Mouse (Mus musculus) bone marrow, adult 2 months (tissue): Measurements from ENCODE around the gene Ttll12. TPM values are rescaled to one million over a fixed set of nuclear protein-coding genes. Genes with fewer than 3 reads are reported as not detected.
A peak's percentile ranks its signal among the peaks of the same experiment; 100 is the strongest.

Experiments used
- H3K27ac ChIP-seq: fragments of 200-500 bp; 2 replicates; pipeline ENCODE4 v1.5.1; 2012; ENCODE audit warnings: low read depth, mild to moderate bottlenecking, control low read depth, inconsistent platforms, low read length; ENCODE audit not compliant: control insufficient read depth, poor library complexity, insufficient read depth
- H3K4me1 ChIP-seq: fragments of 200-500 bp; 2 replicates; pipeline ENCODE4 v1.6.1; 2011; ENCODE audit warnings: low read length; ENCODE audit not compliant: control insufficient read depth, insufficient read depth
- H3K4me3 ChIP-seq: fragments of 200-500 bp; replicated peaks from 2 replicates; pipeline ENCODE3; 2011; ENCODE audit warnings: mild to moderate bottlenecking, low read depth, low read length, control low read depth; ENCODE audit not compliant: control insufficient read depth
- CTCF ChIP-seq: fragments of 200-500 bp; IDR thresholded peaks from 2 replicates; pipeline ENCODE4 v1.5.1; 2011; ENCODE audit warnings: low read length, control low read depth; ENCODE audit not compliant: control insufficient read depth, insufficient read depth
- POLR2A ChIP-seq: fragments of 200-500 bp; IDR thresholded peaks from 2 replicates; pipeline ENCODE4 v1.6.1; 2011; ENCODE audit warnings: low read depth, mild to moderate bottlenecking, control low read depth, low read length, borderline replicate concordance; ENCODE audit not compliant: control insufficient read depth
- WGBS: fragments of 180-500 bp; shearing (Covaris S2); methylation state at CpG from one replicate; pipeline ENCODE4 v1.1.7; 2018; 5-methylcytosine and 5-hydroxymethylcytosine counted together
- polyA plus RNA-seq: library from polyadenylated mRNA; stranded (reverse); fragments of >200 nt; gene quantifications from 2 replicates; pipeline ENCODE4 v1.2.4, GENCODE M21; 2011; ENCODE audit warnings: low replicate concordance; ENCODE audit not compliant: missing spikeins, insufficient read depth, insufficient read length

Gene Ttll12
- polyA plus RNA-seq, 1 experiment: 19.8 TPM

- WGBS: 1% methylated on average over 27 of the region's 27 CpGs
- peaks cover 5% of the 10 kb centered on the region for H3K4me1 ChIP-seq
- H3K4me3 ChIP-seq: peak overlapping the region; percentile 97
- TF ChIP-seq CTCF (no peak), POLR2A (no peak)
- H3K27ac ChIP-seq: peak overlapping the region; percentile 92
These were observed 30.9 kb downstream of the Ttll12 start for GRCm38 (mm10) chr15:83563857-83564651.

- Histone ChIP-seq H3K27ac (peak within 1 kb of the TSS; percentile 92), H3K4me3 (peak within 1 kb of the TSS; percentile 97), H3K4me1 (peaks cover 5% of the 10 kb centered on the region)
- WGBS: under 1% methylated on average over 28 of the region's 28 CpGs
- TF ChIP-seq POLR2A (peak; percentile 87; the same call in 1 of the 2 replicates), CTCF (no peak)
These were observed 31.6 kb downstream of the Ttll12 start, which contains the start of the genes Tspo and Mcat for GRCm38 (mm10) chr15:83563327-83563856. Tspo (plus strand) TSS chr15:83563592. Mcat (minus strand) TSS chr15:83563787.

GRCm38 (mm10) chr15:83562626-83563270 lies 32.2 kb downstream of the Ttll12 start:
- TF ChIP-seq CTCF (no peak), POLR2A (no peak)
- H3K27ac ChIP-seq: peak overlapping the region; percentile 92
- WGBS: 11% methylated on average over 15 of the region's 15 CpGs
- H3K4me3 ChIP-seq: peak overlapping the region; percentile 50
- H3K4me1 ChIP-seq: peaks cover 5% of the 10 kb centered on the region

- Histone ChIP-seq H3K27ac (no peak overlapping the region; the same call in 1 of the 2 replicates), H3K4me3 (no peak overlapping the region), H3K4me1 (peaks cover 4% of the 10 kb centered on the region)
- no peak for TF ChIP-seq POLR2A
- TF ChIP-seq CTCF: no peak
- 12% methylated on average over 5 of the region's 5 CpGs for WGBS
These were observed 33.9 kb downstream of the Ttll12 start for GRCm38 (mm10) chr15:83560941-83561477.

- TF ChIP-seq CTCF (no peak), POLR2A (peak; percentile 92; the same call in 1 of the 2 replicates)
- under 1% methylated on average over 74 of the region's 74 CpGs for WGBS
- H3K27ac ChIP-seq: peak overlapping the region; percentile 98
- H3K4me1 ChIP-seq: peaks cover 1% of the 10 kb centered on the region; the same call in 1 of the 2 replicates
- H3K4me3 ChIP-seq: peak overlapping the region; percentile 85
These were observed 39.6 kb downstream of the Ttll12 start for GRCm38 (mm10) chr15:83555161-83555974.

GRCm38 (mm10) chr15:83553831-83554230 lies 41.1 kb downstream of the Ttll12 start:
- Histone ChIP-seq H3K4me3 (no peak overlapping the region), H3K4me1 (peaks cover 1% of the 10 kb centered on the region; the same call in 1 of the 2 replicates), H3K27ac (no peak overlapping the region)
- TF ChIP-seq CTCF (no peak), POLR2A (no peak)

GRCm38 (mm10) chr15:83550137-83550536 lies 44.8 kb downstream of the Ttll12 start:
- Histone ChIP-seq H3K4me1 (no peaks in the 10 kb centered on the region; the same call in 1 of the 2 replicates), H3K4me3 (no peak overlapping the region), H3K27ac (no peak overlapping the region)
- no peak for TF ChIP-seq POLR2A
- no peak for TF ChIP-seq CTCF
- WGBS: 89% methylated on average over 2 of the region's 2 CpGs
